Mouse (Mus musculus) erythroblast, embryonic 14.5 days (primary cell): Measurements from ENCODE around the gene Snx12.

Source experiments
- GATA1 ChIP-seq: IDR thresholded peaks from 2 replicates; pipeline ENCODE4 v1.6.1; 2012; ENCODE audit warnings: low read length, inconsistent platforms, mixed read lengths
- TAL1 ChIP-seq: IDR thresholded peaks from 3 replicates; pipeline ENCODE4 v1.6.1; 2012; ENCODE audit warnings: low read length, inconsistent platforms, mixed read lengths

- TF ChIP-seq GATA1 (no peak), TAL1 (no peak)
Measured at GRCm38 (mm10) chrX:101126977-101127376, 95.4 kb downstream of the Snx12 start.
